Mouse (Mus musculus) layer of hippocampus, adult 9-11 months (tissue): ENCODE data around the gene Pcgf3.

Experiments
- DNase-seq: peaks from one replicate; pipeline ENCODE4 v3.0.0; 2022

The Pcgf3 gene

GRCm38 (mm10) chr5:108461082-108462065 is at the start of gene Pcgf3:
Gene Pcgf3, plus strand, starts transcription at chr5:108461232.
- DNase-seq, result peak; percentile 97

- DNase-seq, result no peak
Measured at GRCm38 (mm10) chr5:108414711-108415110, 46.3 kb upstream of the Pcgf3 start.

- DNase-seq, result no peak
Measured at GRCm38 (mm10) chr5:108422741-108423140, 38.3 kb upstream of the Pcgf3 start.

GRCm38 (mm10) chr5:108423427-108423826 is 37.6 kb upstream of the Pcgf3 start:
- no peak for DNase-seq

GRCm38 (mm10) chr5:108427186-108427585 is 33.8 kb upstream of the Pcgf3 start:
- DNase-seq, result peak; percentile 42

- DNase-seq, result no peak
Measured at GRCm38 (mm10) chr5:108431196-108431595, 29.8 kb upstream of the Pcgf3 start.

- peak; percentile 92 for DNase-seq
Measured at GRCm38 (mm10) chr5:108433804-108434587, 27.0 kb upstream of the Pcgf3 start, which contains the start of gene Atp5k. Gene Atp5k, minus strand, starts transcription at chr5:108434448.

- DNase-seq, result no peak
Measured at GRCm38 (mm10) chr5:108436101-108436500, 24.9 kb upstream of the Pcgf3 start.

- no peak for DNase-seq
Measured at GRCm38 (mm10) chr5:108446973-108447372, 14.1 kb upstream of the Pcgf3 start.

- no peak for DNase-seq
Measured at GRCm38 (mm10) chr5:108447857-108448256, 13.2 kb upstream of the Pcgf3 start.

- DNase-seq, result no peak
Measured at GRCm38 (mm10) chr5:108448785-108449668, 12.0 kb upstream of the Pcgf3 start, which contains the start of gene Mfsd7a. Gene Mfsd7a, minus strand, starts transcription at chr5:108448891.

GRCm38 (mm10) chr5:108450837-108451540 is 10.0 kb upstream of the Pcgf3 start:
- DNase-seq, result no peak

GRCm38 (mm10) chr5:108451611-108452010 is 9.4 kb upstream of the Pcgf3 start:
- no peak for DNase-seq

GRCm38 (mm10) chr5:108452422-108452821 is 8.6 kb upstream of the Pcgf3 start:
- peak; percentile 31 for DNase-seq

GRCm38 (mm10) chr5:108454094-108454493 is 6.9 kb upstream of the Pcgf3 start:
- DNase-seq, result no peak

- DNase-seq, result no peak
Measured at GRCm38 (mm10) chr5:108458706-108459105, 2.3 kb upstream of the Pcgf3 start.

- DNase-seq, result no peak
Measured at GRCm38 (mm10) chr5:108460461-108460860, 571 bp upstream of the Pcgf3 start.

- DNase-seq, result no peak
Measured at GRCm38 (mm10) chr5:108462446-108462845, 1.4 kb downstream of the Pcgf3 start.

- no peak for DNase-seq
Measured at GRCm38 (mm10) chr5:108465131-108465891, 4.3 kb downstream of the Pcgf3 start.

- DNase-seq, result no peak
Measured at GRCm38 (mm10) chr5:108466647-108467046, 5.6 kb downstream of the Pcgf3 start.

GRCm38 (mm10) chr5:108469617-108470016 is 8.6 kb downstream of the Pcgf3 start:
- no peak for DNase-seq
